Mouse (Mus musculus): ENCODE measurements around the gene Stx12. TPM values are rescaled to one million over a fixed set of nuclear protein-coding genes. Genes with fewer than 3 reads are reported as not detected.
"Not testable (repeated sequence)": the region's sequence is repeated elsewhere in the genome, so short reads cannot be mapped to it uniquely, and the experiment has no call there.

Stx12 gene
- polyA plus RNA-seq (2015; fragmentation: Nextera tagmentation; extraction: Ambion mirVana) = 164 and 177 TPM in 2 replicates

GRCm38 (mm10) chr4:132884064-132884843 lies at the start of gene Stx12:
Gene Stx12 (minus strand): TSS chr4:132884509.
- Histone ChIP-seq H3K27ac (ENCODE audit: low read length) (peak within 1 kb of the TSS; percentile 63), H3K4me1 (replicated peaks; ENCODE audit: control insufficient read depth, insufficient read depth, low read length) (peaks cover 24% of the 10 kb centered on the region), H3K27me3 (replicated peaks; ENCODE audit: control insufficient read depth, insufficient read depth, low read length) (no peaks in the 10 kb centered on the region), H3K4me3 (replicated peaks; ENCODE audit: low read length) (peak within 1 kb of the TSS; percentile 83), H3K4me2 (ENCODE audit: low read length) (peak within 1 kb of the TSS; percentile 95), H3K9ac (replicated peaks; ENCODE audit: low read depth, low read length) (peak within 1 kb of the TSS; percentile 96), H3K36me3 (ENCODE audit: control insufficient read depth, insufficient read depth) (no peaks in the 10 kb centered on the region), H3K9me3 (ENCODE audit: control insufficient read depth, low read length) (no peaks in the 10 kb centered on the region)
- ATAC-seq = peak; percentile 96
- WGBS = under 1% methylated on average over 72 of the region's 72 CpGs

- WGBS = 82% methylated on average over 4 of the region's 4 CpGs
- no peaks in the 10 kb centered on the region for H3K9me3 ChIP-seq (ENCODE audit: control insufficient read depth, low read length)
- no peak overlapping the region for H3K9ac ChIP-seq (replicated peaks; ENCODE audit: low read depth, low read length)
- ATAC-seq = no peak
- H3K27ac ChIP-seq (ENCODE audit: low read length) = no peak overlapping the region
- H3K27me3 ChIP-seq (replicated peaks; ENCODE audit: control insufficient read depth, insufficient read depth, low read length) = no peaks in the 10 kb centered on the region
- H3K4me2 ChIP-seq (ENCODE audit: low read length) = no peak overlapping the region
- H3K36me3 ChIP-seq (ENCODE audit: control insufficient read depth, insufficient read depth) = no peaks in the 10 kb centered on the region
- peaks cover 2% of the 10 kb centered on the region; the same call in 1 of the 2 replicates for H3K4me1 ChIP-seq (replicated peaks; ENCODE audit: control insufficient read depth, insufficient read depth, low read length)
- no peak overlapping the region for H3K4me3 ChIP-seq (replicated peaks; ENCODE audit: low read length)
Measured at GRCm38 (mm10) chr4:132932752-132933404, 48.6 kb upstream of the Stx12 start.

GRCm38 (mm10) chr4:132930784-132931183 lies 46.5 kb upstream of the Stx12 start:
- H3K4me1 ChIP-seq (replicated peaks; ENCODE audit: control insufficient read depth, insufficient read depth, low read length) = no peaks in the 10 kb centered on the region
- H3K27ac ChIP-seq (ENCODE audit: low read length) = no peak overlapping the region
- ATAC-seq = no peak
- H3K4me3 ChIP-seq (replicated peaks; ENCODE audit: low read length) = no peak overlapping the region
- WGBS = 5% methylated on average over 8 of the region's 8 CpGs
- H3K9ac ChIP-seq (replicated peaks; ENCODE audit: low read depth, low read length) = no peak overlapping the region
- H3K36me3 ChIP-seq (ENCODE audit: control insufficient read depth, insufficient read depth) = no peaks in the 10 kb centered on the region
- H3K9me3 ChIP-seq (ENCODE audit: control insufficient read depth, low read length) = no peaks in the 10 kb centered on the region
- no peak overlapping the region for H3K4me2 ChIP-seq (ENCODE audit: low read length)
- H3K27me3 ChIP-seq (replicated peaks; ENCODE audit: control insufficient read depth, insufficient read depth, low read length) = no peaks in the 10 kb centered on the region

- not testable (repeated sequence) for H3K4me3 ChIP-seq (replicated peaks; ENCODE audit: low read length); ATAC-seq; H3K27me3 ChIP-seq (replicated peaks; ENCODE audit: control insufficient read depth, insufficient read depth, low read length); H3K9me3 ChIP-seq (ENCODE audit: control insufficient read depth, low read length); H3K4me2 ChIP-seq (ENCODE audit: low read length); H3K9ac ChIP-seq (replicated peaks; ENCODE audit: low read depth, low read length); H3K27ac ChIP-seq (ENCODE audit: low read length); H3K4me1 ChIP-seq (replicated peaks; ENCODE audit: control insufficient read depth, insufficient read depth, low read length); H3K36me3 ChIP-seq (ENCODE audit: control insufficient read depth, insufficient read depth)
- WGBS = 68% methylated on average over 2 of the region's 2 CpGs
Measured at GRCm38 (mm10) chr4:132926520-132926919, 42.2 kb upstream of the Stx12 start.

GRCm38 (mm10) chr4:132922558-132923008 lies 38.3 kb upstream of the Stx12 start, which contains the start of gene Fam76a:
Gene Fam76a (minus strand): TSS chr4:132922558.
- H3K4me3 ChIP-seq (replicated peaks; ENCODE audit: low read length) = peak within 1 kb of the TSS; percentile 94
- peaks cover 17% of the 10 kb centered on the region for H3K4me1 ChIP-seq (replicated peaks; ENCODE audit: control insufficient read depth, insufficient read depth, low read length)
- no peaks in the 10 kb centered on the region for H3K27me3 ChIP-seq (replicated peaks; ENCODE audit: control insufficient read depth, insufficient read depth, low read length)
- peak within 1 kb of the TSS; percentile 93 for H3K9ac ChIP-seq (replicated peaks; ENCODE audit: low read depth, low read length)
- no peaks in the 10 kb centered on the region for H3K9me3 ChIP-seq (ENCODE audit: control insufficient read depth, low read length)
- under 1% methylated on average over 49 of the region's 53 CpGs for WGBS
- H3K27ac ChIP-seq (ENCODE audit: low read length) = peak within 1 kb of the TSS; percentile 81
- ATAC-seq = peak; percentile 99
- no peaks in the 10 kb centered on the region for H3K36me3 ChIP-seq (ENCODE audit: control insufficient read depth, insufficient read depth)
- peak within 1 kb of the TSS; percentile 77 for H3K4me2 ChIP-seq (ENCODE audit: low read length)

GRCm38 (mm10) chr4:132922061-132922530 lies 37.8 kb upstream of the Stx12 start:
- no peak; the same call in 1 of the 2 replicates for ATAC-seq
- Histone ChIP-seq H3K27ac (ENCODE audit: low read length) (peak overlapping the region; percentile 81), H3K4me3 (replicated peaks; ENCODE audit: low read length) (peak overlapping the region; percentile 94), H3K4me1 (replicated peaks; ENCODE audit: control insufficient read depth, insufficient read depth, low read length) (peaks cover 17% of the 10 kb centered on the region), H3K4me2 (ENCODE audit: low read length) (peak overlapping the region; percentile 77), H3K9me3 (ENCODE audit: control insufficient read depth, low read length) (no peaks in the 10 kb centered on the region), H3K27me3 (replicated peaks; ENCODE audit: control insufficient read depth, insufficient read depth, low read length) (no peaks in the 10 kb centered on the region), H3K9ac (replicated peaks; ENCODE audit: low read depth, low read length) (peak overlapping the region; percentile 93), H3K36me3 (ENCODE audit: control insufficient read depth, insufficient read depth) (peaks cover under 1% of the 10 kb centered on the region; the same call in 1 of the 2 replicates)
- under 1% methylated on average over 44 of the region's 50 CpGs for WGBS

GRCm38 (mm10) chr4:132921488-132921887 lies 37.2 kb upstream of the Stx12 start:
- Histone ChIP-seq H3K9ac (replicated peaks; ENCODE audit: low read depth, low read length) (peak overlapping the region; percentile 93), H3K4me3 (replicated peaks; ENCODE audit: low read length) (peak overlapping the region; percentile 94), H3K4me2 (ENCODE audit: low read length) (peak overlapping the region; percentile 77), H3K27ac (ENCODE audit: low read length) (no peak overlapping the region), H3K9me3 (ENCODE audit: control insufficient read depth, low read length) (no peaks in the 10 kb centered on the region), H3K4me1 (replicated peaks; ENCODE audit: control insufficient read depth, insufficient read depth, low read length) (peaks cover 17% of the 10 kb centered on the region), H3K27me3 (replicated peaks; ENCODE audit: control insufficient read depth, insufficient read depth, low read length) (no peaks in the 10 kb centered on the region), H3K36me3 (ENCODE audit: control insufficient read depth, insufficient read depth) (peaks cover 3% of the 10 kb centered on the region; the same call in 1 of the 2 replicates)
- 42% methylated on average over 12 of the region's 12 CpGs for WGBS
- ATAC-seq = no peak

- Histone ChIP-seq H3K4me1 (replicated peaks; ENCODE audit: control insufficient read depth, insufficient read depth, low read length) (peaks cover 17% of the 10 kb centered on the region), H3K4me2 (ENCODE audit: low read length) (no peak overlapping the region), H3K36me3 (ENCODE audit: control insufficient read depth, insufficient read depth) (peaks cover 6% of the 10 kb centered on the region), H3K27ac (ENCODE audit: low read length) (no peak overlapping the region), H3K9me3 (ENCODE audit: control insufficient read depth, low read length) (no peaks in the 10 kb centered on the region), H3K4me3 (replicated peaks; ENCODE audit: low read length) (no peak overlapping the region), H3K27me3 (replicated peaks; ENCODE audit: control insufficient read depth, insufficient read depth, low read length) (no peaks in the 10 kb centered on the region), H3K9ac (replicated peaks; ENCODE audit: low read depth, low read length) (no peak overlapping the region)
- 89% methylated on average over 4 of the region's 4 CpGs for WGBS
- no peak for ATAC-seq
Measured at GRCm38 (mm10) chr4:132920171-132920570, 35.9 kb upstream of the Stx12 start.

GRCm38 (mm10) chr4:132918493-132918892 lies 34.2 kb upstream of the Stx12 start:
- not testable (repeated sequence) for H3K9me3 ChIP-seq (ENCODE audit: control insufficient read depth, low read length); ATAC-seq; H3K27ac ChIP-seq (ENCODE audit: low read length); H3K4me3 ChIP-seq (replicated peaks; ENCODE audit: low read length); H3K9ac ChIP-seq (replicated peaks; ENCODE audit: low read depth, low read length); H3K27me3 ChIP-seq (replicated peaks; ENCODE audit: control insufficient read depth, insufficient read depth, low read length); H3K4me2 ChIP-seq (ENCODE audit: low read length)
- Histone ChIP-seq H3K36me3 (ENCODE audit: control insufficient read depth, insufficient read depth) (peaks cover 14% of the 10 kb centered on the region), H3K4me1 (replicated peaks; ENCODE audit: control insufficient read depth, insufficient read depth, low read length) (peaks cover 17% of the 10 kb centered on the region)
- WGBS = 84% methylated on average over 6 of the region's 6 CpGs
